Mouse (Mus musculus) embryonic fibroblast, embryonic 13.5 days (primary cell): ENCODE measurements around the gene Ldhal6b.

Source experiments
- CTCF ChIP-seq: IDR thresholded peaks from 2 replicates; pipeline ENCODE4 v1.5.1; 2011; ENCODE audit warnings: mild to moderate bottlenecking, control low read depth, low read length, moderate library complexity, borderline replicate concordance; ENCODE audit not compliant: insufficient read depth
- POLR2A ChIP-seq: IDR thresholded peaks from 2 replicates; pipeline ENCODE4 v1.6.1; 2011; ENCODE audit warnings: low read depth, mild to moderate bottlenecking, control low read depth, low read length, moderate library complexity

- TF ChIP-seq CTCF, result no peak
- TF ChIP-seq POLR2A, result no peak
These were observed 4.5 kb downstream of the Ldhal6b start for GRCm38 (mm10) chr17:5414041-5414440.
